Comparison of ENCODE assay signal across 9 mouse cellular contexts in the genomic region with DNA sequence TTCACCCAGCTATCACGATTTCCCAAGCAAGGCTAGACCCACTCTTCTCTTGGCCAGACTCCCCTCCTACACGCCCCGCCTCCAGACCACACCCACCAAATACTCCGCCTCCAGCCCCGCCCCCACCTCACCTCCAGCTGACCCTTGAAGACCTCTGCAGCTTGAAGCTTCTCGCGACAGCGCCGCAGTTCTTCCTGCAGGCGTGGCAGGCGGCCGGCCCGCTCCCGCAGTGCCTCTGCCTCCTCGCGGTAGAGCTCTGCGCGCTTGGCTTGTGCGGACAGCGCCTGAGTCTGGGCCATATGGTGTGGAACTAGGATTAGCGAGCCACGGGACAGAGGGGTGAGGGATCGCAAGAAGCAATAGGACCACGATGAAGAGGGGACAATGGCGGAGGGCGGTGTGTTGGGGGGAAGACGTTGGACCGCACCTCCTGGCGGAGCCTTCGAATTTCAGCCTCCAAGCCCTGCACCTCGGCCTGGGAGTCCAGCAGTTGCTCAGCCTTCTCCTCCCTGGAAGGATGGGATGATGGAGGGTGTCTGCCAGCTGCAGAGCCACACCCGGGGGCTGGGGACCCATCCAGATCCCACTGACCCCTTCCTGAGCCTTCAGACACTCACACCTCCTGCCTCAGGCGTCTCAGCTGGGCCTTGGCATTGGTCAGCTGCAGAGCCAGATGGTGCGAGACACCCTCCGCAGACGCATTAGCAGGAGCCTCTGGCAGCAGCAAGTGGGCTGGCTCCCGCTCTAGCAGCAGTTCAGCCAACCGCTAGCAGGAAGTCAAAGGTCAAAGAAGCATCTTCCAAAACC. TPM values are rescaled to one million over a fixed set of nuclear protein-coding genes. Genes with fewer than 3 reads are reported as not detected.
DNase-seq lines count a peak whose midpoint lies in the region; ATAC-seq and TF ChIP-seq lines count a peak whose summit lies in the region.
"Had no signal": no experiment of that assay in that cellular context is flagged by ENCODE, and none has a peak within 500 bp of the region (broad histone marks: within the 10 kb centered on the region; RNA-seq: fewer than 3 reads in every experiment).

No protein-coding gene starts in this region.

- no peaks in the 10 kb centered on the region for H3K27me3 ChIP-seq in forebrain, postnatal 0 days (ENCODE audit: insufficient read depth, low read length)
- H3K27me3 ChIP-seq in intestine, embryonic 16.5 days (replicated peaks; ENCODE audit: control insufficient read depth, insufficient read depth, low read length) = 0 out of 2 replicates have a peak, but pooled peaks cover 3% of the 10 kb centered on the region

- peak; percentile 45 for ATAC-seq in forebrain, postnatal 0 days
- peak; percentile 61 for ATAC-seq in intestine, embryonic 16.5 days
- ATAC-seq in megakaryocyte progenitor cell, adult 5-6 weeks (replicated peaks; ENCODE audit: poor library complexity) = no peak

- peak overlapping the region; percentile 35 for H3K4me2 ChIP-seq in forebrain, postnatal 0 days (ENCODE audit: low read depth)
- peak overlapping the region; percentile 55 for H3K4me2 ChIP-seq in intestine, embryonic 16.5 days (ENCODE audit: low read depth, low read length)

- peak overlapping the region; percentile 58 for H3K9ac ChIP-seq in ES-E14 (ENCODE audit: insufficient read depth, low read depth, low read length, poor library complexity, severe bottlenecking)
- peak overlapping the region; percentile 33; the same call in 1 of the 2 replicates for H3K9ac ChIP-seq in forebrain, postnatal 0 days
- H3K9ac ChIP-seq in intestine, embryonic 16.5 days (ENCODE audit: low read depth, low read length) = peak overlapping the region; percentile 59

- DNase-seq in ES-E14 (ENCODE audit: low read depth, low spot score) = peak; percentile 90
- DNase-seq in cerebellum, adult 11-12 months = peak; percentile 65
- peak; percentile 41 for DNase-seq in forebrain, postnatal 0 days
- peak; percentile 34 for DNase-seq in lung, postnatal 14 days
- peak; percentile 42 for DNase-seq in testis, postnatal 14 days (ENCODE audit: low spot score)
- DNase-seq in adrenal gland, adult (ENCODE audit: inconsistent age in 2 of 2, low spot score in 1 of 2) = no peak

- peaks cover 5 to 9% of the 10 kb centered on the region in 2 experiments; a peak in 3 of 4 replicates for H3K4me1 ChIP-seq in ES-E14 (ENCODE audit: control insufficient read depth in 2 of 2, insufficient read depth in 2 of 2, low read length in 2 of 2, poor library complexity in 1 of 2)
- no peaks in the 10 kb centered on the region for H3K4me1 ChIP-seq in forebrain, postnatal 0 days (ENCODE audit: insufficient read depth)
- H3K4me1 ChIP-seq in intestine, embryonic 16.5 days (ENCODE audit: control insufficient read depth, insufficient read depth, low read length) = peaks cover 15% of the 10 kb centered on the region

- in situ Hi-C loops in ES-E14 (cut with MboI; ENCODE audit: low sequenced_read_pairs in 2 of 2, unreplicated experiment in 2 of 2) = no loop called here

- H3K27ac ChIP-seq in ES-E14 (ENCODE audit: insufficient read depth, low read depth, low read length, poor library complexity, severe bottlenecking) = no peak overlapping the region
- no peak overlapping the region for H3K27ac ChIP-seq in forebrain, postnatal 0 days (ENCODE audit: low read depth, low read length)
- 0 out of 2 replicates have a peak overlapping the region, but pooled peaks have one; percentile 6 for H3K27ac ChIP-seq in intestine, embryonic 16.5 days (ENCODE audit: low read length)

- H3K9me3 ChIP-seq in ES-E14 (ENCODE audit: control insufficient read depth, insufficient read depth, low read depth, low read length) = no peaks in the 10 kb centered on the region
- no peaks in the 10 kb centered on the region for H3K9me3 ChIP-seq in forebrain, postnatal 0 days (ENCODE audit: low read length)
- H3K9me3 ChIP-seq in intestine, embryonic 16.5 days (ENCODE audit: control insufficient read depth, low read length) = no peaks in the 10 kb centered on the region

- no peaks in the 10 kb centered on the region for H3K36me3 ChIP-seq in ES-E14 (ENCODE audit: control insufficient read depth, insufficient read depth, low read length, poor library complexity, severe bottlenecking)
- H3K36me3 ChIP-seq in forebrain, postnatal 0 days (ENCODE audit: insufficient read depth) = no peaks in the 10 kb centered on the region
- no peaks in the 10 kb centered on the region for H3K36me3 ChIP-seq in intestine, embryonic 16.5 days (ENCODE audit: control insufficient read depth, insufficient read depth, low read length)

- H3K4me3 ChIP-seq in ES-E14 (ENCODE audit: insufficient read depth in 1 of 2, low read depth in 1 of 2, low read length in 2 of 2, poor library complexity in 1 of 2, severe bottlenecking in 1 of 2) = peak overlapping the region; percentile 35 to 58
- H3K4me3 ChIP-seq in forebrain, postnatal 0 days (ENCODE audit: low read depth, low read length) = no peak overlapping the region
- peak overlapping the region; percentile 25 for H3K4me3 ChIP-seq in intestine, embryonic 16.5 days (ENCODE audit: low read length)
- H3K4me3 ChIP-seq: myocyte had no signal

- WGBS in forebrain, postnatal 0 days = 12% methylated on average over 38 of the region's 38 CpGs
- WGBS in intestine, embryonic 16.5 days = 13% methylated on average over 38 of the region's 38 CpGs

- peak; percentile 37 for TF ChIP-seq CTCF in forebrain, postnatal 0 days (IDR thresholded peaks at IDR 0.05; ENCODE audit: low read depth)

TF ChIP-seq in ES-E14, 5 proteins besides CTCF, POLR2A, EP300 and RAD21:
- TF ChIP-seq HCFC1 (IDR thresholded peaks at IDR 0.05; ENCODE audit: borderline replicate concordance, insufficient read depth, low read length) (0 out of 2 replicates have a peak, but pooled peaks have one; percentile 45), ZC3H11A (IDR thresholded peaks at IDR 0.05; ENCODE audit: borderline replicate concordance, low read depth, low read length) (no peak), CHD2 (IDR thresholded peaks at IDR 0.05; ENCODE audit: low read depth, low read length) (peak; percentile 97)

RNA-seq across cellular contexts. Expression of a gene that starts 2.6 kb away (rescaled TPM):
- total RNA-seq in ES-E14 (2012; rRNA removed) = 2.7 and 3.5 TPM in 2 replicates
- 0.57 and 3.5 TPM in 2 replicates for total RNA-seq in forebrain, postnatal 0 days (2014; rRNA removed)
- 0.30 and 0.67 TPM in 2 replicates for polyA plus RNA-seq in forebrain, postnatal 0 days (2015; fragmentation: Nextera tagmentation; extraction: Ambion mirVana)
- 1.1 and 1.3 TPM in 2 replicates for polyA plus RNA-seq in intestine, embryonic 16.5 days (2015; fragmentation: Nextera tagmentation; extraction: Ambion mirVana)
- 6.9 and 7.6 TPM in 2 replicates for total RNA-seq in megakaryocyte progenitor cell, adult 5-6 weeks (2015)
- total RNA-seq in megakaryocyte progenitor cell, adult 5-6 weeks (2017) = 48.6 and 53.0 TPM in 2 replicates

RNA-seq across cellular contexts. Expression of a gene that starts 15.0 kb away (rescaled TPM):
- total RNA-seq in ES-E14 (2012; rRNA removed) = 11.5 and 14.4 TPM in 2 replicates
- 18.0 and 24.2 TPM in 2 replicates for total RNA-seq in forebrain, postnatal 0 days (2014; rRNA removed)
- 11.2 and 14.3 TPM in 2 replicates for polyA plus RNA-seq in forebrain, postnatal 0 days (2015; fragmentation: Nextera tagmentation; extraction: Ambion mirVana)
- polyA plus RNA-seq in intestine, embryonic 16.5 days (2015; fragmentation: Nextera tagmentation; extraction: Ambion mirVana) = 20.5 and 20.7 TPM in 2 replicates
- 1.0 and 4.1 TPM in 2 replicates for total RNA-seq in megakaryocyte progenitor cell, adult 5-6 weeks (2015)
- 3.8 and 4.3 TPM in 2 replicates for total RNA-seq in megakaryocyte progenitor cell, adult 5-6 weeks (2017)

RNA-seq across cellular contexts. Expression of a gene that starts 54.1 kb away (rescaled TPM):
- 90.7 and 105 TPM in 2 replicates for total RNA-seq in ES-E14 (2012; rRNA removed)
- total RNA-seq in forebrain, postnatal 0 days (2014; rRNA removed) = 52.3 and 69.6 TPM in 2 replicates
- polyA plus RNA-seq in forebrain, postnatal 0 days (2015; fragmentation: Nextera tagmentation; extraction: Ambion mirVana) = 102 and 103 TPM in 2 replicates
- 97.6 and 111 TPM in 2 replicates for polyA plus RNA-seq in intestine, embryonic 16.5 days (2015; fragmentation: Nextera tagmentation; extraction: Ambion mirVana)
- total RNA-seq in megakaryocyte progenitor cell, adult 5-6 weeks (2015) = 149 and 168 TPM in 2 replicates
- total RNA-seq in megakaryocyte progenitor cell, adult 5-6 weeks (2017) = 229 and 256 TPM in 2 replicates

RNA-seq across cellular contexts. Expression of a gene that starts 54.5 kb away (rescaled TPM):
- total RNA-seq in ES-E14 (2012; rRNA removed) = 51.6 and 59.0 TPM in 2 replicates
- total RNA-seq in forebrain, postnatal 0 days (2014; rRNA removed) = 182 and 199 TPM in 2 replicates
- polyA plus RNA-seq in forebrain, postnatal 0 days (2015; fragmentation: Nextera tagmentation; extraction: Ambion mirVana) = 424 and 467 TPM in 2 replicates
- 234 and 241 TPM in 2 replicates for polyA plus RNA-seq in intestine, embryonic 16.5 days (2015; fragmentation: Nextera tagmentation; extraction: Ambion mirVana)
- total RNA-seq in megakaryocyte progenitor cell, adult 5-6 weeks (2015) = 310 and 346 TPM in 2 replicates
- total RNA-seq in megakaryocyte progenitor cell, adult 5-6 weeks (2017) = 546 and 620 TPM in 2 replicates

Comparison
In these comparisons a context has a peak if more than half of its experiments do, and no peak if none do; other contexts are left out.
1. DNase-seq: peak in ES-E14 (single experiment), cerebellum, adult 11-12 months (single experiment), forebrain, postnatal 0 days (single experiment), lung, postnatal 14 days (single experiment) and testis, postnatal 14 days (single experiment); none in adrenal gland, adult (0 of 2).
2. Peak in every context shown above with its lines, with median percentiles within 50 percentile points of each other: H3K9ac ChIP-seq.